In the genomic region with DNA sequence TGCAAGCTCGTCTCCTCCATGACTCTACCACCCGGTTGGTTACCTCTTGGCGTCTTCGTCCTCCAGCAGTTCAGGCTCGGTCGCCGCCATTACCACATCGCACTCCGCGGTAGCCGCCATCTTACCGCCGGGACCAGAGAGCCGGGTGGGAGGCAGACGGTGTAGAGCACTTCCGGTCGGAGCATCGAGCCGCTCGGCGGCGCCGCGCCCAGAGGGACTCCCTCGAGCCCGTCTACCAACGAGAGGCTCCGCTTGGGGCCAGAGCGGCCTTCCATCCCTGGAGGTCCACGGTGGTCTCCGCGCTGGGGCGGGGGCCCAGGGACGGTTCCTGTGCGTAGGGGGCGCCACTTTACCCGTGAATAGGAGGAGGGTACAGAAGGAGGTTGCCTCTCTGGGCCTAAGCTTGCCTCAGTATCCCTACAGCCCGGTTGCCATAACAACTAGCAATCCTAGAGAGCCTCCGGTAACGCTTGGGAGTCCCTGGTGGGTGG, we compare ENCODE assay signal across 8 mouse cellular contexts. TPM values are rescaled to one million over a fixed set of nuclear protein-coding genes. Genes with fewer than 3 reads are reported as not detected.
DNase-seq lines count a peak whose midpoint lies in the region; ATAC-seq and TF ChIP-seq lines count a peak whose summit lies in the region.

No protein-coding gene starts in this region.

- no peaks in the 10 kb centered on the region for H3K9me3 ChIP-seq in embryonic facial prominence, embryonic 15.5 days (replicated peaks)
- no peaks in the 10 kb centered on the region for H3K9me3 ChIP-seq in heart, embryonic 10.5 days
- H3K9me3 ChIP-seq in kidney, embryonic 15.5 days (replicated peaks) = no peaks in the 10 kb centered on the region

- H3K36me3 ChIP-seq in embryonic facial prominence, embryonic 15.5 days = peaks cover 6% of the 10 kb centered on the region; the same call in 1 of the 2 replicates
- peaks cover 7% of the 10 kb centered on the region for H3K36me3 ChIP-seq in heart, embryonic 10.5 days
- peaks cover 7% of the 10 kb centered on the region; the same call in 1 of the 2 replicates for H3K36me3 ChIP-seq in kidney, embryonic 15.5 days

- peak; percentile 92 for TF ChIP-seq POLR2A in bone marrow, adult 2 months (IDR thresholded peaks at IDR 0.05; ENCODE audit: borderline replicate concordance, control insufficient read depth, low read depth, low read length)

- peak overlapping the region; percentile 92 for H3K4me3 ChIP-seq in bone marrow, adult 2 months (replicated peaks; ENCODE audit: control insufficient read depth, low read depth, low read length)
- H3K4me3 ChIP-seq in embryonic facial prominence, embryonic 15.5 days (replicated peaks) = peak overlapping the region; percentile 92
- peak overlapping the region; percentile 97 for H3K4me3 ChIP-seq in heart, embryonic 10.5 days
- peak overlapping the region; percentile 97 for H3K4me3 ChIP-seq in kidney, embryonic 15.5 days (replicated peaks)

- H3K4me2 ChIP-seq in embryonic facial prominence, embryonic 15.5 days (replicated peaks) = peak overlapping the region; percentile 56
- H3K4me2 ChIP-seq in kidney, embryonic 15.5 days = peak overlapping the region; percentile 81

- peaks cover 2% of the 10 kb centered on the region; the same call in 1 of the 2 replicates for H3K4me1 ChIP-seq in bone marrow, adult 2 months (ENCODE audit: control insufficient read depth, insufficient read depth, low read length)
- peaks cover 33% of the 10 kb centered on the region for H3K4me1 ChIP-seq in embryonic facial prominence, embryonic 15.5 days
- peaks cover 37% of the 10 kb centered on the region for H3K4me1 ChIP-seq in heart, embryonic 10.5 days
- peaks cover 38% of the 10 kb centered on the region for H3K4me1 ChIP-seq in kidney, embryonic 15.5 days

- DNase-seq in 416B (ENCODE audit: low read depth) (peak; percentile 94), liver (peak; percentile 95)
- DNase-seq in heart, embryonic 10.5 days (ENCODE audit: low spot score) = peak; percentile 98
- peak; percentile 95 to 97 for DNase-seq in spleen, postnatal 4 days (ENCODE audit: low spot score in 2 of 2)

- under 1% methylated on average over 40 of the region's 40 CpGs for WGBS in bone marrow, adult 2 months
- WGBS in embryonic facial prominence, embryonic 15.5 days = under 1% methylated on average over 40 of the region's 40 CpGs
- WGBS in heart, embryonic 10.5 days = under 1% methylated on average over 40 of the region's 40 CpGs
- WGBS in kidney, embryonic 15.5 days = under 1% methylated on average over 40 of the region's 40 CpGs

- ATAC-seq in embryonic facial prominence, embryonic 15.5 days (ENCODE audit: insufficient number of reproducible peaks, low FRiP score, low TSS enrichment, low read depth) = peak; percentile 95
- peak; percentile 95 for ATAC-seq in kidney, embryonic 15.5 days (replicated peaks; ENCODE audit: low FRiP score)
- ATAC-seq in monocyte, adult 5-6 weeks (replicated peaks; ENCODE audit: insufficient number of reproducible peaks, low FRiP score, low TSS enrichment, poor library complexity, severe bottlenecking) = peak; percentile 78

- H3K9ac ChIP-seq in embryonic facial prominence, embryonic 15.5 days = peak overlapping the region; percentile 87
- peak overlapping the region; percentile 93 for H3K9ac ChIP-seq in kidney, embryonic 15.5 days

- H3K27me3 ChIP-seq in embryonic facial prominence, embryonic 15.5 days = no peaks in the 10 kb centered on the region
- no peaks in the 10 kb centered on the region for H3K27me3 ChIP-seq in heart, embryonic 10.5 days (ENCODE audit: insufficient read depth, poor library complexity, severe bottlenecking)
- H3K27me3 ChIP-seq in kidney, embryonic 15.5 days = no peaks in the 10 kb centered on the region

- TF ChIP-seq CTCF in bone marrow, adult 2 months (IDR thresholded peaks at IDR 0.05; ENCODE audit: control insufficient read depth, insufficient read depth, low read length) = no peak; the same call in 1 of the 2 replicates

- peak overlapping the region; percentile 76 for H3K27ac ChIP-seq in bone marrow, adult 2 months (ENCODE audit: control insufficient read depth, insufficient read depth, low read depth, low read length, poor library complexity)
- peak overlapping the region; percentile 97 for H3K27ac ChIP-seq in embryonic facial prominence, embryonic 15.5 days (replicated peaks)
- H3K27ac ChIP-seq in heart, embryonic 10.5 days = peak overlapping the region; percentile 96
- peak overlapping the region; percentile 96 for H3K27ac ChIP-seq in kidney, embryonic 15.5 days

RNA-seq across cellular contexts. Expression of a gene that starts 0.4 kb away (rescaled TPM):
- 603 and 838 TPM in 2 replicates for polyA plus RNA-seq in bone marrow, adult 2 months (2011; ENCODE audit: insufficient read depth, insufficient read length, low replicate concordance, missing spikeins)
- polyA plus RNA-seq in embryonic facial prominence, embryonic 15.5 days (2015; fragmentation: Nextera tagmentation; extraction: Ambion mirVana) = 242 and 256 TPM in 2 replicates
- 194 and 211 TPM in 2 replicates for polyA plus RNA-seq in heart, embryonic 10.5 days (2016; fragmentation: Nextera tagmentation; extraction: Ambion mirVana)
- 238 and 241 TPM in 2 replicates for polyA plus RNA-seq in kidney, embryonic 15.5 days (2015; fragmentation: Nextera tagmentation; extraction: Ambion mirVana)
- 239 to 305 TPM (median 293 TPM) in 3 replicates for total RNA-seq in monocyte, adult 5-6 weeks (2017)

RNA-seq across cellular contexts. Expression of a gene that starts 0.5 kb away (rescaled TPM):
- polyA plus RNA-seq in bone marrow, adult 2 months (2011; ENCODE audit: insufficient read depth, insufficient read length, low replicate concordance, missing spikeins) = 7.5 and 13.1 TPM in 2 replicates
- polyA plus RNA-seq in embryonic facial prominence, embryonic 15.5 days (2015; fragmentation: Nextera tagmentation; extraction: Ambion mirVana) = 74.6 and 75.5 TPM in 2 replicates
- polyA plus RNA-seq in heart, embryonic 10.5 days (2016; fragmentation: Nextera tagmentation; extraction: Ambion mirVana) = 67.4 and 67.9 TPM in 2 replicates
- 59.7 and 63.5 TPM in 2 replicates for polyA plus RNA-seq in kidney, embryonic 15.5 days (2015; fragmentation: Nextera tagmentation; extraction: Ambion mirVana)
- total RNA-seq in monocyte, adult 5-6 weeks (2017) = 49.6 to 69.8 TPM (median 54.5 TPM) in 3 replicates

RNA-seq across cellular contexts. Expression of a gene that starts 44.8 kb away (rescaled TPM):
- polyA plus RNA-seq in bone marrow, adult 2 months (2011; ENCODE audit: insufficient read depth, insufficient read length, low replicate concordance, missing spikeins) = 25.0 and 35.7 TPM in 2 replicates
- 32.0 and 33.9 TPM in 2 replicates for polyA plus RNA-seq in embryonic facial prominence, embryonic 15.5 days (2015; fragmentation: Nextera tagmentation; extraction: Ambion mirVana)
- polyA plus RNA-seq in heart, embryonic 10.5 days (2016; fragmentation: Nextera tagmentation; extraction: Ambion mirVana) = 16.3 and 20.0 TPM in 2 replicates
- polyA plus RNA-seq in kidney, embryonic 15.5 days (2015; fragmentation: Nextera tagmentation; extraction: Ambion mirVana) = 25.3 and 29.6 TPM in 2 replicates
- total RNA-seq in monocyte, adult 5-6 weeks (2017) = 22.6 to 33.8 TPM (median 25.9 TPM) in 3 replicates

Comparison
In these comparisons a context has a peak if more than half of its experiments do, and no peak if none do; other contexts are left out.
1. Peak in every context shown above with its lines: DNase-seq, ATAC-seq, H3K4me3 ChIP-seq and H3K27ac ChIP-seq.